Mouse (Mus musculus) heart, embryonic 11.5 days (tissue): ENCODE measurements around the gene Rpl9. TPM values are rescaled to one million over a fixed set of nuclear protein-coding genes. Genes with fewer than 3 reads are reported as not detected.

Source experiments
- ATAC-seq: fragments of 200-750 bp; cut with Nextera tagmentation; replicated peaks from 2 replicates; pipeline ENCODE4 v1.8.0; 2017; ENCODE audit warnings: moderate library complexity; ENCODE audit not compliant: insufficient number of reproducible peaks, low FRiP score, low TSS enrichment
- H3K27ac ChIP-seq: fragments of 300-500 bp; sonication (generic); 2 replicates; pipeline ENCODE4 v1.5.1; 2014; ENCODE audit warnings: mild to moderate bottlenecking, low read depth, low read length
- H3K27me3 ChIP-seq: fragments of 300-500 bp; sonication (generic); 2 replicates; pipeline ENCODE4 v1.6.1; 2014; ENCODE audit warnings: mild to moderate bottlenecking, low read length, mixed read lengths; ENCODE audit not compliant: control insufficient read depth, insufficient read depth
- H3K36me3 ChIP-seq: fragments of 300-500 bp; sonication (generic); 2 replicates; pipeline ENCODE4 v1.6.1; 2014; ENCODE audit warnings: mild to moderate bottlenecking, low read length, moderate library complexity, mixed read lengths; ENCODE audit not compliant: control insufficient read depth, insufficient read depth
- H3K4me1 ChIP-seq: fragments of 300-500 bp; sonication (generic); 2 replicates; pipeline ENCODE4 v1.6.1; 2014; ENCODE audit warnings: low read length; ENCODE audit not compliant: control insufficient read depth, insufficient read depth
- H3K4me2 ChIP-seq: fragments of 300-500 bp; sonication (generic); 2 replicates; pipeline ENCODE4 v1.6.1; 2014; ENCODE audit warnings: mild to moderate bottlenecking, moderate library complexity
- H3K4me3 ChIP-seq: fragments of 300-500 bp; sonication (generic); 2 replicates; pipeline ENCODE4 v1.5.1; 2014; ENCODE audit warnings: low read depth, low read length
- H3K9ac ChIP-seq: fragments of 300-500 bp; sonication (generic); 2 replicates; pipeline ENCODE4 v1.6.1; 2014; ENCODE audit warnings: mild to moderate bottlenecking, low read depth, low read length, moderate library complexity
- H3K9me3 ChIP-seq: fragments of 300-500 bp; sonication (generic); replicated peaks from 2 replicates; pipeline ENCODE4 v1.6.1; 2016; ENCODE audit warnings: low read length; ENCODE audit not compliant: control insufficient read depth
- WGBS: fragments of 180-500 bp; shearing (Covaris S2); extraction: QIAGEN DNeasy Blood & Tissue Kit; methylation state at CpG from one replicate; pipeline ENCODE4 v1.1.7; 2014; ENCODE audit not compliant: insufficient replicate concordance; 5-methylcytosine and 5-hydroxymethylcytosine counted together
- polyA plus RNA-seq: library from polyadenylated mRNA; unstranded; fragments of >200 nt; fragmentation: Nextera tagmentation; extraction: Ambion mirVana; gene quantifications from 2 replicates; pipeline ENCODE4 v1.2.1, GENCODE M21; 2014

The Rpl9 gene
- polyA plus RNA-seq, 1 experiment from 2014 or later: 708 TPM

DNA sequence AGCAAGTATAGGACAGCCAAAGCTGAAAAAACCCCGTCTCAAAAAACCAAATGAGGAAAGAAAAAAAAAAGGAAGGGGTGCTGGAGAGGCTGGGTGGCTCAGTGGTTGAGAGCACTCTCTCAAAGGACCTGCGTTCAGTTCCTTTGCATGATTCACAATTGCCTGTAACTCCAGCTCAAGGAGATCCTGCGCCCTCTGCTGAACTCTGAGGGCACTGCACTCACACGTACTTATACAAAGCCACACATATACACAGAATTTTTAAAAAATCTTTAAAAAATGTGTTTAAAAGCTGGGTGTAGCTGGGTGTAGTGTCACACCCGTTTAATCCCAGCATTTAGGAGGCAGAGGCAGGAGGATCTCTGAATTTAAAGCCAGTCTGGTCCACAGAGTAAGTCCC is 36.3 kb downstream of the Rpl9 start:
- no peaks in the 10 kb centered on the region for H3K9me3 ChIP-seq
- no peaks in the 10 kb centered on the region for H3K4me1 ChIP-seq
- H3K27me3 ChIP-seq: no peaks in the 10 kb centered on the region
- 72% methylated on average over 5 of the region's 5 CpGs for WGBS
- no peak overlapping the region for H3K4me3 ChIP-seq
- no peaks in the 10 kb centered on the region for H3K36me3 ChIP-seq
- H3K9ac ChIP-seq: no peak overlapping the region
- no peak overlapping the region for H3K4me2 ChIP-seq
- ATAC-seq: no peak
- H3K27ac ChIP-seq: no peak overlapping the region

DNA sequence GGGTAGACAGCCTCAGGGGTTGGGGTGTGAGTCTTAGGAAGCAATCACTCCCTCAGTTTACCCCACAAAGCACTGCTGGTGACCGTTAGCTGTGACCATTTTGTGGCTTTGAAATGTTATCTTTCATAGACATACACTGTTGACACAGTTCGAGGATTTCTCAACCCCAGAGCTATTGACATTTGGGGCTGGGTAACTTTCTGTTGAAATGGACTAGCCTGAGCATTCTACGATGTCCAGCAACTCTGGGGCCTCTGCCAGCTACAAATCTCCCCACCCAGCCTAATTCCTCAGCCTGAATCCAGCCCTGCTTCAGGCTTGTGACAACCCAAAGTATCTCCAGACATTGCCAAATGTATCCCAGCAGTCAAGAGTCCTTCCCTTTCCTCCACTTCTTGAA is 37.1 kb downstream of the Rpl9 start:
- ATAC-seq: no peak

DNA sequence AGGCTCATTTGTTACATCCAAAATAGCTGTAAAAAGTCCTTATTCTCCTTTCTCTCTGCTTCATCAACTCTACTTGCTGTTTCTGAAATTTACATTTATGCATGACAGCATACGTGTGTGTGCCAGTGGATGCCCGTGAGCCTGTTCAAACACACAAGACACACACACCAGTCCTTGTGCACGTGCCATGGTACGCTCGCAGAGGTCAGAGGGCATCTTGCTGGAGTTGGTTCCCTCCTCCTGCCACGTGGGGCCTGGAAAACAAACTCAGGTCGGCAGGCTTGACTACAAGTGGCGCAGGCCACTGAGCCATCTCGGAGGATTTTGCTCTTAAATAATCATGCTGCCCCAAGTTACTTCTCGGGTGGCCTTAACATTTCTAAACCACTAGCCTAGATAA is 40.7 kb downstream of the Rpl9 start:
- Histone ChIP-seq H3K36me3 (no peaks in the 10 kb centered on the region), H3K4me3 (no peak overlapping the region), H3K9me3 (no peaks in the 10 kb centered on the region), H3K4me2 (no peak overlapping the region), H3K27ac (no peak overlapping the region), H3K9ac (no peak overlapping the region), H3K4me1 (no peaks in the 10 kb centered on the region), H3K27me3 (no peaks in the 10 kb centered on the region)
- 73% methylated on average over 10 of the region's 10 CpGs for WGBS
- no peak for ATAC-seq

More for the DNA sequence above, 37.1 kb downstream of the Rpl9 start:
- H3K36me3 ChIP-seq: no peaks in the 10 kb centered on the region
- H3K4me3 ChIP-seq: no peak overlapping the region
- no peak overlapping the region for H3K27ac ChIP-seq
- no peak overlapping the region for H3K9ac ChIP-seq
- H3K9me3 ChIP-seq: no peaks in the 10 kb centered on the region
- no peak overlapping the region for H3K4me2 ChIP-seq
- WGBS: 67% methylated on average over 3 of the region's 3 CpGs
- no peaks in the 10 kb centered on the region for H3K4me1 ChIP-seq
- no peaks in the 10 kb centered on the region for H3K27me3 ChIP-seq

DNA sequence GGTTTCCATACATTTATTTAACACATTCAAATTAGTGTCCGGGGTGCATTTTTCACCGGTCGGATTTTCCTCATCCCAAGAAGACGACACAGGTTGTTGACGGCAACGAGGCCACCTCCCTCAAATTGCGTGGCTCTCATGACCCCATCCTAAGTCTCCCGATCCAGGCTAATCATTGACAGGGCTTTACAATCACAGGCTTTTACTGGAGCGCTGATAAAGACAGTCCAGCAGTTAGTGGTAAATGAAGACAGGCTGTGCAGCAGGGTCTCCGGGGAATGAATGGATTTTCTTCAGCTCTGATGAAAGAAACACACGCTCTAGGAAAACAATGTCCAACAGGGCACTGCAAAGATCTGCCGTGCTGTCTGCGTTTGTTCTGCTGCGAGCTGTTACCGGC is 43.1 kb downstream of the Rpl9 start, which contains the start of gene Klb:
Gene Klb (plus strand): TSS at position 147 of the 400 bp plus-strand sequence.
- H3K4me3 ChIP-seq: no peak within 1 kb of the TSS
- no peaks in the 10 kb centered on the region for H3K27me3 ChIP-seq
- no peaks in the 10 kb centered on the region for H3K9me3 ChIP-seq
- H3K36me3 ChIP-seq: no peaks in the 10 kb centered on the region
- peak within 1 kb of the TSS; percentile 56 for H3K4me2 ChIP-seq
- no peaks in the 10 kb centered on the region for H3K4me1 ChIP-seq
- ATAC-seq: no peak
- WGBS: 41% methylated on average over 15 of the region's 15 CpGs
- H3K9ac ChIP-seq: peak within 1 kb of the TSS; percentile 31
- H3K27ac ChIP-seq: no peak within 1 kb of the TSS

DNA sequence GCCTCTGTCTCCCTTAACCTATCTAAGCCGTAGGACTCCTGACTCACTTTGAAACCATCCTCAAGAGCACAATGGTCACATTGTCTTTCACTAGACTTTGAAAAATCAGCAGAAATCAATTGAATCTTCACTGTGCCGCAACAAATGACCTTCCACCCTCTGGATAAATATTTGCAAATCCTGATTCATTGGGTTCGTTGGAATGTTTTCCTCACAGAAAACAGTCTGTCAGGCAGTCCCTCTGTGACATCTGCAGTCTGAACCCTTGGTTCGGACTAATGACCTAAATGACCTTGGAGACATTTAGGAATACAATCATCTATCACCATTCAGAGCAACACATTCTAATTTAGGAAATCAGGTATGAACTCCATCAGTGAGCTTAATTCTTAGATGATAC is 51.1 kb downstream of the Rpl9 start:
- no peak for ATAC-seq
- H3K9ac ChIP-seq: no peak overlapping the region
- no peaks in the 10 kb centered on the region for H3K9me3 ChIP-seq
- H3K4me3 ChIP-seq: no peak overlapping the region
- no peak overlapping the region for H3K4me2 ChIP-seq
- 53% methylated on average over 4 of the region's 4 CpGs for WGBS
- H3K4me1 ChIP-seq: 0 out of 2 replicates have a peak, but pooled peaks cover 3% of the 10 kb centered on the region
- no peaks in the 10 kb centered on the region for H3K36me3 ChIP-seq
- H3K27ac ChIP-seq: no peak overlapping the region
- no peaks in the 10 kb centered on the region for H3K27me3 ChIP-seq

DNA sequence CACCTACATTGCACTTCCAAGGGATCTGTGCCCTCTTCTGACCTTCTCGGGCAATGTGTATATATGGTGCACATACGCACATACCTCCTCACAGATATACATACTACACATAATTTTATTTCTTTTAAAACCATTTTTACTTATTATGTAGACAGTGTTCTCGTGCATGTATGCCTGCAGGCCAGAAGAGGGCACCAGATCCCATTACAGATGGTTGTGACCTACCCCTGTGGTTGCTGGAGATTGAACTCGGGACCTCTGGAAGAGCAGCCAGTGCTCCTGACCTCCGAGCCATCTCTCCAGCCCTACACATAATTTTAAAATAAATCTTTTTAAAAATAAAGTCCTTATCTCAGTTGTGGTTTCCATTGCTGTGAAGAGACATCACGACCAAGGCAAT is 52.9 kb downstream of the Rpl9 start:
- Histone ChIP-seq H3K27me3 (no peaks in the 10 kb centered on the region), H3K4me2 (no peak overlapping the region), H3K9ac (no peak overlapping the region), H3K27ac (no peak overlapping the region), H3K4me1 (peaks cover 3% of the 10 kb centered on the region; the same call in 1 of the 2 replicates), H3K4me3 (no peak overlapping the region), H3K9me3 (no peaks in the 10 kb centered on the region), H3K36me3 (no peaks in the 10 kb centered on the region; the same call in 1 of the 2 replicates)
- ATAC-seq: no peak
- 78% methylated on average over 6 of the region's 6 CpGs for WGBS

Other genes with a start within 250 kb of the Rpl9 start
- gene Wdr19, start 191.7 kb downstream of the Rpl9 start, polyA plus RNA-seq: 6.7 and 9.5 TPM in 2 replicates
- gene Rfc1, start 55.8 kb downstream of the Rpl9 start, polyA plus RNA-seq: 72.1 and 73.1 TPM in 2 replicates
- 0.07 and 0.29 TPM in 2 replicates for gene Klb, start 43.1 kb downstream of the Rpl9 start, polyA plus RNA-seq
- 55.2 and 56.2 TPM in 2 replicates for gene Lias, start 53 bp upstream of the Rpl9 start, polyA plus RNA-seq
- 91.0 and 94.9 TPM in 2 replicates for gene Ugdh, start 44.5 kb upstream of the Rpl9 start, polyA plus RNA-seq
- gene Gm43552, start 101.4 kb upstream of the Rpl9 start, polyA plus RNA-seq: not detected in 2 replicates
- 92.0 and 108 TPM in 2 replicates for gene Smim14, start 145.7 kb upstream of the Rpl9 start, polyA plus RNA-seq
- gene Ube2k, start 145.8 kb upstream of the Rpl9 start, polyA plus RNA-seq: 114 and 120 TPM in 2 replicates